Mouse (Mus musculus) yolk sac, embryonic 10.5 days (tissue): ENCODE data around the gene Fgfr2.

ENCODE experiments used
- DNase-seq: peaks from one replicate; pipeline ENCODE4 v3.0.0-alpha.2; 2017; ENCODE audit warnings: low spot score

Gene Fgfr2

GRCm38 (mm10) chr7:132888052-132888451, 235.1 kb downstream of the Fgfr2 start:
- no peak for DNase-seq

GRCm38 (mm10) chr7:132887019-132887804, 235.9 kb downstream of the Fgfr2 start:
- DNase-seq, result no peak

GRCm38 (mm10) chr7:132884031-132884430, 239.1 kb downstream of the Fgfr2 start:
- no peak for DNase-seq

GRCm38 (mm10) chr7:132882343-132882742, 240.8 kb downstream of the Fgfr2 start:
- DNase-seq, result no peak

- no peak for DNase-seq
Observed at GRCm38 (mm10) chr7:132880276-132880675, 242.9 kb downstream of the Fgfr2 start.

DNA sequence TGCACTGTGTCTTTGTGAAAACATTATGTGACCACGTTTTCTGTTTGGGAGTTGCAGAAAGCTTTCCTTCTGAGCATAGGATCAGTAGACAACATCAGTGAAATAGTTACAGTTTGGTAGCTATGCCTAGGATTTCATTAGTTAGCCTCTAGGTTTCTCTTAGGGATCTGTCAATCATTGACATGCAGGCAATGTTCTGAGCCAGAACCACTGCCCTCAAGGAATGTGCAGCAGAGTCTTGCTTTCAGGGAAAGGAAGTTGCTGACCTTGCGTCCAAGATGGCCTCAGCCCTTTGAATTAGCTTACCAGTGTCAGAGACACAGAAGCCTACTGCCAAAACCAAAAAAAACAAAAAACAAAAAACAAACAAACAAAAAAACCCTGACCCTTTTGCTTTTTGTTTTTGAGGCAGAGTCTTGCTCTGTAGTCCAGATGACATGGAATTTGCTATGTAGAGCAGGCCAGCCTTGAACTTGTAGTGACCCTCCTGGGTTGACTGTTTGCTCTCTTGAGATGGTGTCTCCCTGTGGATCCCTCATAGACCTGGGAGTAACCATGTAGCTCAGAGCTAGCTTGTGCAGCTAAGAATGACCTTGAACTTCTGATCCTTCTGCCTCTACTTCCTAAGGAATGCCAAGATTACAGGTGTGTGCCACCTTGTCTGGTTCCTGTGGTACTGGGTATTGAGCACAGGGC, 247.6 kb downstream of the Fgfr2 start:
- peak; percentile 49 for DNase-seq

DNA sequence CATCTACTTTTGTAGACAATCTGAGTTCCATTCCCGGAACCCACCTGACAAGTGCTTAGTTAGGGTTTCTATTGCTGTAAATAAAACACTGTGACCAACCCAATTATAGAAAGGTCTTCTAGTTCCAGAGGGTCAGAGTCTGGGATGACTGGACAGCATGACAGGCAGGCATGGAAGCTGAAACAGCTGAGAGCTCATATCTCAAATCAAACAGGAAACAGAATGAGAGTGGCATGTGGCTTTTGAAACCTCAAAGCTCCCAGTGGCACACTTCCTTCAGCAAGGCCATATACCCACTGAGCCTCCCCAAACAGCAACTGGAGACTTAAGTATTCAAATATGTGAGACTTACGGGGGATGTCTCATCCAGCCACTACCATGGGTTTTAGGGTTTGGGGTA, 250.1 kb downstream of the Fgfr2 start:
- no peak for DNase-seq

DNA sequence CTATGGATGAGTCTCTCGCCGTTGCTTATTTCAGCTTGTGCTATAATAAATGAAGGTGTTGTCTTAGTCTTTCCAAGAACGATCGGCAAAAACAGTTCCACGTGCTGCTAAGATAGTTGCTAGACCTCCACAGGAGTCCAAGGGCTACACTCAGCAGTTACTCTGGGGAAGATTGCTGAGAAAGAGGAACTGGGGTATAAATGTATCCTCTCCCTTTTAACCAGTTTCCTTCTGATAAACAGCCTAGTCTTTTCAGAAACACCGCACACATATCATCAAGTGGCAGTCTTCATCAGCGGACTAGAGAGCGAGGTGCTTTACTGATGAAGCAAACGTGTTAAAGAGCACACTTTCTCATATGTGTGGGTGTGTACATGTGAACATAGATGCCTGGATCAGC, 256.8 kb downstream of the Fgfr2 start:
- no peak for DNase-seq

GRCm38 (mm10) chr7:132859042-132859958, 263.9 kb downstream of the Fgfr2 start, which contains the start of gene Abraxas2:
TSS of gene Abraxas2 (plus strand) at chr7:132859225.
- DNase-seq, result peak; percentile 91

GRCm38 (mm10) chr7:132858043-132858608, 265.0 kb downstream of the Fgfr2 start:
- no peak for DNase-seq

- DNase-seq, result no peak
Observed at GRCm38 (mm10) chr7:132856083-132856482, 267.1 kb downstream of the Fgfr2 start.

DNA sequence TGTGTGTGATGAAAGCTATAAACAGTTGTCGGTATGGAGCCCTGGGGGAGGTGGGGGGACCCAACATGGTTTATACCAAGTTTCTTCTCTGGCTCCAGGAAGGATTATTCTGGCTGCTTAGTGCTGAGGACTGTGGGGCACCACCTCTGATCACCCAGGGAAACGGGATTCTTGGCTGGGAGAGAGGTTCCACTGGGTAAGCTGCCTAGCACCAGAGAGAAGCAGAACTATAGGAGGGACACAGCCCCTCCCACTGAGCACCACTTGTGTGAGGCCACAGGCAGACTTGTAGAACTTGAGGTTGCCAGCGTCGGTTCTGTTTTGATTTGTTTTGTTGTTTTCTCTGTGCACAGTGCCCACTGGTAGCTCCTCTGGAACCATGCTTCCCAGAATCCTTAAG, 269.2 kb downstream of the Fgfr2 start:
- no peak for DNase-seq

DNA sequence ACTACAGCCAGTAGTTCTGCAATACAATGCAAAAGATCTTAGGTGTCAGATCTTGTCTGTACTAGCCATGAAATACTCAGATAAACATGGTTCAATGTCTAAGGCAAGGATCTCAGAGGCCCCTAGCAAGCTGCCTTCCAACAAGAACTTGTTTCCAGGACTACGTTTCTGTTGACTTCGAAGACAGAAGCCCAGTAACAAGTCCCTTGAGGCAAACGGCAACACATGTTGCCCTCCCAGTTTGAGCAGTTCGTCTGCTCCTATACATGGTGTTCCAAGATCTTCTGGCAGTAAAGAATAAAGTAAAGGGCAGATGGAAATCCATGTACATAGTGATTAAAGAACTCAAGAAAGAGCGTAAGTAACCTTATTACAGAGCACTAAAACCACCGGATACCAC, 269.8 kb downstream of the Fgfr2 start:
- no peak for DNase-seq

GRCm38 (mm10) chr7:132852173-132852844, 270.8 kb downstream of the Fgfr2 start, which contains the start of gene Eef1akmt2:
TSS of gene Eef1akmt2 (minus strand) at chr7:132852673.
- peak; percentile 89 for DNase-seq

DNA sequence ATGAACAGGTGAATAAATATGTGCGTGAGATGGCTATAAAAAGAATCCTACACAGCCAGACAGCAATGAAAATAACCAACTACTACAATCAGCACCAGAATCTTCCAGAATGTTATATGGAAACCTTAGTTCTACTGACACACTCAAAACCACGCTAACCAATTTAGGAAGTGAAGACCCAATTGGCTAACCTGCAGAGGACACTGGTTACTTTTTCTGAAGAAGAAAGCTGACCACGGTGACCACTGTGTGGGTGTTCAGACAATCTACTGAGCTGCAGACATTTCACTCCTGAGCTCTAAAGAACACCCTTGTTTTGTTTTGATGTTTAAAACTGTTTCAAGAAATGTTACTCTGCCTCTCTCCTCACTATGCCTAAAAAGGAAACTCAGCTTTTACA, 280.0 kb downstream of the Fgfr2 start:
- DNase-seq, result no peak

- no peak for DNase-seq
Observed at GRCm38 (mm10) chr7:132842455-132842854, 280.7 kb downstream of the Fgfr2 start.

DNA sequence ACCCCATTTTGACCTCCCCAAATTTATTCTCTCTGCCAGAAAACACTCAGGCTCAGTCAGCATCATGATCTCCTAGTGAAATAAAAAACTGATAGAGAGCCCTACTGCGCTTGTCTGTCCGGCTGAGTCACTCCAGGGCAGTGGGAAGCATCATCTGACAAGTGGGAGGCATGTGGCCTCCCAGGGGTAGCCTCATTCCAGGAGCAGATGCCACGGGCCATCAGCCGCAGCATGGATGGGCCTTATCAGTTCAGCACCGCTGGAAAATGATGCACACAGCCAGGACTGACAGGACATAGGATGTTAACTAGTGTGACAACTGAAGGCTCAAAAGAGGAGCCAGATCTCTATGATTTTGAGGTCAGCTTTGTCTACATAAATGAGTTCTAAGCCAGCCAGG, 281.9 kb downstream of the Fgfr2 start:
- DNase-seq, result no peak

- DNase-seq, result no peak
Observed at GRCm38 (mm10) chr7:132830955-132831354, 292.2 kb downstream of the Fgfr2 start.

- no peak for DNase-seq
Observed at GRCm38 (mm10) chr7:132824346-132825022, 298.7 kb downstream of the Fgfr2 start.

GRCm38 (mm10) chr7:132823832-132824231, 299.3 kb downstream of the Fgfr2 start:
- no peak for DNase-seq

- DNase-seq, result no peak
Observed at GRCm38 (mm10) chr7:132820692-132821091, 302.5 kb downstream of the Fgfr2 start.
